Mouse (Mus musculus) telencephalon, adult 2 months (tissue): Measurements from ENCODE around the gene Frzb.

Experiments
- DNase-seq: peaks from one replicate; pipeline ENCODE4 v3.0.0-alpha.2; 2011; ENCODE audit warnings: low read depth, low spot score

Frzb gene

GRCm38 (mm10) chr2:80430357-80431053, 16.9 kb downstream of the Frzb start:
- no peak for DNase-seq

GRCm38 (mm10) chr2:80423116-80423515, 24.3 kb downstream of the Frzb start:
- no peak for DNase-seq

GRCm38 (mm10) chr2:80421990-80422389, 25.4 kb downstream of the Frzb start:
- DNase-seq, result no peak

- no peak for DNase-seq
Observed at GRCm38 (mm10) chr2:80416286-80416685, 31.1 kb downstream of the Frzb start.

GRCm38 (mm10) chr2:80414387-80414786, 33.0 kb downstream of the Frzb start:
- DNase-seq, result no peak

GRCm38 (mm10) chr2:80413124-80413523, 34.3 kb downstream of the Frzb start:
- DNase-seq, result no peak

- no peak for DNase-seq
Observed at GRCm38 (mm10) chr2:80409893-80410574, 37.4 kb downstream of the Frzb start.

- no peak for DNase-seq
Observed at GRCm38 (mm10) chr2:80404770-80405169, 42.7 kb downstream of the Frzb start.

- no peak for DNase-seq
Observed at GRCm38 (mm10) chr2:80398595-80399099, 48.8 kb downstream of the Frzb start.

- no peak for DNase-seq
Observed at GRCm38 (mm10) chr2:80396864-80397263, 50.6 kb downstream of the Frzb start.

GRCm38 (mm10) chr2:80396057-80396456, 51.4 kb downstream of the Frzb start:
- DNase-seq, result no peak

- peak; percentile 58 for DNase-seq
Observed at GRCm38 (mm10) chr2:80388341-80388740, 59.1 kb downstream of the Frzb start.

GRCm38 (mm10) chr2:80387668-80388067, 59.8 kb downstream of the Frzb start:
- no peak for DNase-seq

- DNase-seq, result no peak
Observed at GRCm38 (mm10) chr2:80386255-80386654, 61.2 kb downstream of the Frzb start.

GRCm38 (mm10) chr2:80384447-80384846, 63.0 kb downstream of the Frzb start:
- no peak for DNase-seq

GRCm38 (mm10) chr2:80379848-80380247, 67.6 kb downstream of the Frzb start:
- no peak for DNase-seq

GRCm38 (mm10) chr2:80374892-80375291, 72.5 kb downstream of the Frzb start:
- DNase-seq, result no peak

GRCm38 (mm10) chr2:80371458-80371857, 76.0 kb downstream of the Frzb start:
- no peak for DNase-seq
